Mouse (Mus musculus): ENCODE results near the gene Creb3l1. TPM values are rescaled to one million over a fixed set of nuclear protein-coding genes. Genes with fewer than 3 reads are reported as not detected.

The Creb3l1 gene
- polyA plus RNA-seq, 1 experiment from 2014 or later = 0.80 TPM

- WGBS = 78% methylated on average over 8 of the region's 8 CpGs
- Histone ChIP-seq H3K27me3 (replicated peaks; ENCODE audit: control insufficient read depth, insufficient read depth, low read length) (peaks cover 11% of the 10 kb centered on the region; the same call in 1 of the 2 replicates), H3K4me1 (ENCODE audit: control insufficient read depth, insufficient read depth, low read length) (peaks cover 5% of the 10 kb centered on the region; the same call in 1 of the 2 replicates), H3K27ac (ENCODE audit: low read depth, low read length) (no peak overlapping the region), H3K4me3 (ENCODE audit: low read depth, low read length) (no peak overlapping the region), H3K36me3 (ENCODE audit: control insufficient read depth, insufficient read depth, low read length) (no peaks in the 10 kb centered on the region), H3K9me3 (replicated peaks; ENCODE audit: control insufficient read depth, low read length) (no peaks in the 10 kb centered on the region), H3K4me2 (ENCODE audit: low read length) (no peak overlapping the region), H3K9ac (ENCODE audit: low read length) (no peak overlapping the region)
- no peak for ATAC-seq
- peak; percentile 10 for DNase-seq (ENCODE audit: low spot score)
Measured at GRCm38 (mm10) chr2:92052188-92052587, 27.9 kb upstream of the Creb3l1 start.

- ATAC-seq (no peak), DNase-seq (ENCODE audit: low spot score) (no peak)
- 74% methylated on average over 9 of the region's 9 CpGs for WGBS
- Histone ChIP-seq H3K36me3 (ENCODE audit: control insufficient read depth, insufficient read depth, low read length) (no peaks in the 10 kb centered on the region), H3K27me3 (replicated peaks; ENCODE audit: control insufficient read depth, insufficient read depth, low read length) (no peaks in the 10 kb centered on the region), H3K4me3 (ENCODE audit: low read depth, low read length) (no peak overlapping the region), H3K27ac (ENCODE audit: low read depth, low read length) (no peak overlapping the region), H3K4me2 (ENCODE audit: low read length) (no peak overlapping the region), H3K9me3 (replicated peaks; ENCODE audit: control insufficient read depth, low read length) (no peaks in the 10 kb centered on the region), H3K9ac (ENCODE audit: low read length) (no peak overlapping the region), H3K4me1 (ENCODE audit: control insufficient read depth, insufficient read depth, low read length) (no peaks in the 10 kb centered on the region)
Measured at GRCm38 (mm10) chr2:92048034-92048690, 23.9 kb upstream of the Creb3l1 start.

- Histone ChIP-seq H3K4me1 (ENCODE audit: control insufficient read depth, insufficient read depth, low read length) (no peaks in the 10 kb centered on the region), H3K4me3 (ENCODE audit: low read depth, low read length) (no peak overlapping the region), H3K27ac (ENCODE audit: low read depth, low read length) (no peak overlapping the region), H3K9me3 (replicated peaks; ENCODE audit: control insufficient read depth, low read length) (no peaks in the 10 kb centered on the region), H3K9ac (ENCODE audit: low read length) (no peak overlapping the region), H3K4me2 (ENCODE audit: low read length) (no peak overlapping the region), H3K27me3 (replicated peaks; ENCODE audit: control insufficient read depth, insufficient read depth, low read length) (no peaks in the 10 kb centered on the region), H3K36me3 (ENCODE audit: control insufficient read depth, insufficient read depth, low read length) (no peaks in the 10 kb centered on the region)
- 28% methylated on average over 4 of the region's 4 CpGs for WGBS
- ATAC-seq (no peak), DNase-seq (ENCODE audit: low spot score) (no peak)
Measured at GRCm38 (mm10) chr2:92047601-92048000, 23.3 kb upstream of the Creb3l1 start.

GRCm38 (mm10) chr2:92043285-92043684 lies 19.0 kb upstream of the Creb3l1 start:
- H3K4me2 ChIP-seq (ENCODE audit: low read length) = no peak overlapping the region
- no peaks in the 10 kb centered on the region for H3K36me3 ChIP-seq (ENCODE audit: control insufficient read depth, insufficient read depth, low read length)
- ATAC-seq (no peak), DNase-seq (ENCODE audit: low spot score) (no peak)
- H3K27ac ChIP-seq (ENCODE audit: low read depth, low read length) = no peak overlapping the region
- WGBS = 91% methylated on average over 12 of the region's 12 CpGs
- H3K27me3 ChIP-seq (replicated peaks; ENCODE audit: control insufficient read depth, insufficient read depth, low read length) = no peaks in the 10 kb centered on the region
- H3K9me3 ChIP-seq (replicated peaks; ENCODE audit: control insufficient read depth, low read length) = no peaks in the 10 kb centered on the region
- H3K4me3 ChIP-seq (ENCODE audit: low read depth, low read length) = no peak overlapping the region
- no peaks in the 10 kb centered on the region for H3K4me1 ChIP-seq (ENCODE audit: control insufficient read depth, insufficient read depth, low read length)
- no peak overlapping the region for H3K9ac ChIP-seq (ENCODE audit: low read length)

- no peaks in the 10 kb centered on the region for H3K9me3 ChIP-seq (replicated peaks; ENCODE audit: control insufficient read depth, low read length)
- WGBS = 80% methylated on average over 15 of the region's 15 CpGs
- ATAC-seq (no peak), DNase-seq (ENCODE audit: low spot score) (no peak)
- H3K4me1 ChIP-seq (ENCODE audit: control insufficient read depth, insufficient read depth, low read length) = no peaks in the 10 kb centered on the region
- no peak overlapping the region for H3K4me3 ChIP-seq (ENCODE audit: low read depth, low read length)
- no peaks in the 10 kb centered on the region for H3K27me3 ChIP-seq (replicated peaks; ENCODE audit: control insufficient read depth, insufficient read depth, low read length)
- H3K9ac ChIP-seq (ENCODE audit: low read length) = no peak overlapping the region
- no peaks in the 10 kb centered on the region for H3K36me3 ChIP-seq (ENCODE audit: control insufficient read depth, insufficient read depth, low read length)
- no peak overlapping the region for H3K4me2 ChIP-seq (ENCODE audit: low read length)
- H3K27ac ChIP-seq (ENCODE audit: low read depth, low read length) = no peak overlapping the region
Measured at GRCm38 (mm10) chr2:92041538-92041937, 17.2 kb upstream of the Creb3l1 start.

- ATAC-seq = no peak
- Histone ChIP-seq H3K27ac (ENCODE audit: low read depth, low read length) (no peak overlapping the region), H3K36me3 (ENCODE audit: control insufficient read depth, insufficient read depth, low read length) (no peaks in the 10 kb centered on the region), H3K4me2 (ENCODE audit: low read length) (no peak overlapping the region), H3K27me3 (replicated peaks; ENCODE audit: control insufficient read depth, insufficient read depth, low read length) (no peaks in the 10 kb centered on the region), H3K9ac (ENCODE audit: low read length) (no peak overlapping the region), H3K4me1 (ENCODE audit: control insufficient read depth, insufficient read depth, low read length) (no peaks in the 10 kb centered on the region), H3K9me3 (replicated peaks; ENCODE audit: control insufficient read depth, low read length) (no peaks in the 10 kb centered on the region), H3K4me3 (ENCODE audit: low read depth, low read length) (no peak overlapping the region)
- DNase-seq (ENCODE audit: low spot score) = no peak
- 82% methylated on average over 9 of the region's 9 CpGs for WGBS
Measured at GRCm38 (mm10) chr2:92034273-92034672, 10.0 kb upstream of the Creb3l1 start.

GRCm38 (mm10) chr2:92030554-92030953 lies 6.3 kb upstream of the Creb3l1 start:
- no peak overlapping the region for H3K4me2 ChIP-seq (ENCODE audit: low read length)
- WGBS = 75% methylated on average over 8 of the region's 8 CpGs
- H3K9me3 ChIP-seq (replicated peaks; ENCODE audit: control insufficient read depth, low read length) = no peaks in the 10 kb centered on the region
- no peaks in the 10 kb centered on the region for H3K36me3 ChIP-seq (ENCODE audit: control insufficient read depth, insufficient read depth, low read length)
- DNase-seq (ENCODE audit: low spot score) (peak; percentile 49), ATAC-seq (peak; percentile 72)
- H3K4me3 ChIP-seq (ENCODE audit: low read depth, low read length) = no peak overlapping the region
- H3K9ac ChIP-seq (ENCODE audit: low read length) = no peak overlapping the region
- no peaks in the 10 kb centered on the region for H3K4me1 ChIP-seq (ENCODE audit: control insufficient read depth, insufficient read depth, low read length)
- no peaks in the 10 kb centered on the region for H3K27me3 ChIP-seq (replicated peaks; ENCODE audit: control insufficient read depth, insufficient read depth, low read length)
- H3K27ac ChIP-seq (ENCODE audit: low read depth, low read length) = no peak overlapping the region

- no peaks in the 10 kb centered on the region for H3K36me3 ChIP-seq (ENCODE audit: control insufficient read depth, insufficient read depth, low read length)
- no peak overlapping the region for H3K27ac ChIP-seq (ENCODE audit: low read depth, low read length)
- H3K9ac ChIP-seq (ENCODE audit: low read length) = no peak overlapping the region
- WGBS = 77% methylated on average over 10 of the region's 10 CpGs
- no peak overlapping the region for H3K4me2 ChIP-seq (ENCODE audit: low read length)
- H3K4me3 ChIP-seq (ENCODE audit: low read depth, low read length) = no peak overlapping the region
- H3K27me3 ChIP-seq (replicated peaks; ENCODE audit: control insufficient read depth, insufficient read depth, low read length) = no peaks in the 10 kb centered on the region
- H3K4me1 ChIP-seq (ENCODE audit: control insufficient read depth, insufficient read depth, low read length) = no peaks in the 10 kb centered on the region
- ATAC-seq (no peak), DNase-seq (ENCODE audit: low spot score) (no peak)
- H3K9me3 ChIP-seq (replicated peaks; ENCODE audit: control insufficient read depth, low read length) = no peaks in the 10 kb centered on the region
Measured at GRCm38 (mm10) chr2:92029387-92030133, 5.3 kb upstream of the Creb3l1 start.

Data from forebrain, embryonic 14.5 days (tissue).